Mouse (Mus musculus) ES-Bruce4 (cell line): ENCODE measurements around the gene Kti12. TPM values are rescaled to one million over a fixed set of nuclear protein-coding genes. Genes with fewer than 3 reads are reported as not detected.

Experiments
- H3K27ac ChIP-seq: 2 replicates; pipeline ENCODE4 v1.5.1; 2012; ENCODE audit warnings: low read length, inconsistent platforms; ENCODE audit not compliant: insufficient read depth
- H3K27me3 ChIP-seq: 2 replicates; pipeline ENCODE4 v1.6.1; 2012; ENCODE audit warnings: mild to moderate bottlenecking, low read length, inconsistent platforms; ENCODE audit not compliant: control insufficient read depth, poor library complexity, insufficient read depth, severe bottlenecking
- H3K36me3 ChIP-seq: 2 replicates; pipeline ENCODE4 v1.6.1; 2012; ENCODE audit warnings: inconsistent platforms, mild to moderate bottlenecking, low read length, moderate library complexity; ENCODE audit not compliant: control insufficient read depth, poor library complexity, insufficient read depth, severe bottlenecking
- H3K4me1 ChIP-seq: one replicate; pipeline ENCODE4 v1.8.1; 2011; ENCODE audit warnings: low read length; ENCODE audit not compliant: control insufficient read depth, insufficient read depth
- H3K4me3 ChIP-seq: 2 replicates; pipeline ENCODE4 v1.5.1; 2011; ENCODE audit warnings: low read depth, mild to moderate bottlenecking, low read length
- H3K9ac ChIP-seq: 2 replicates; pipeline ENCODE4 v1.6.1; 2012; ENCODE audit warnings: low read depth, mild to moderate bottlenecking, inconsistent platforms; ENCODE audit not compliant: poor library complexity, severe bottlenecking
- H3K9me3 ChIP-seq: replicated peaks from 2 replicates; pipeline ENCODE4 v1.6.1; 2012; ENCODE audit warnings: mild to moderate bottlenecking, low read length, inconsistent platforms; ENCODE audit not compliant: control insufficient read depth, poor library complexity, insufficient read depth, severe bottlenecking
- CTCF ChIP-seq: IDR thresholded peaks from one replicate; pipeline ENCODE4 v1.8.1; 2011; ENCODE audit warnings: low read depth, low read length
- EP300 ChIP-seq: IDR thresholded peaks from 2 replicates; pipeline ENCODE4 v1.6.1; 2011; ENCODE audit warnings: low read depth, low read length; ENCODE audit not compliant: insufficient read depth
- POLR2A ChIP-seq: IDR thresholded peaks from one replicate; pipeline ENCODE4 v1.8.1; 2011; ENCODE audit warnings: low read length; ENCODE audit not compliant: insufficient read depth
- polyA plus RNA-seq: library from polyadenylated mRNA; stranded (reverse); fragments of >200 nt; gene quantifications from 2 replicates; pipeline ENCODE4 v1.2.4, GENCODE M21; 2011; ENCODE audit warnings: low read depth; ENCODE audit not compliant: missing spikeins, insufficient read depth, insufficient read length

Kti12 gene
- polyA plus RNA-seq, 1 experiment, result 20.7 TPM

DNA sequence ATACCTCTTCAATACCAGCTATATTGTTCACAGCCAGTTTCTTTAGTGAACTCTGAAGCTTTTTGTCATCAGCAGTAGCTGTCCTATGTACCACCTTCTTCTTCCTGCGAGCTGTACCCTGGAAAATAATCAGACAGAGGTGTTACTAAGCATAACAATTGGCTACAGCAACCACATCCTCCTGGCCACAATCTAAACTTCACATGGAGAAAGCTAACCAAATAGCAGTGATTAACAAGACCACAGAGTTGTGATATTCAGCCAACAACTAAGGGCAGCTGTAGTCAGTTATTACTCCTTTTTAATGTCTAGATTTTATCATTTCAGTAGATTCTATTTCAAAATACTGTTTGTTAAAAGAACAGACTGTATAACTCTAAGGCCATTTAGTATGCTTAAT is 21.5 kb upstream of the Kti12 start:
- no peak overlapping the region for H3K4me3 ChIP-seq
- no peaks in the 10 kb centered on the region for H3K4me1 ChIP-seq
- H3K27ac ChIP-seq, result no peak overlapping the region
- peaks cover 50% of the 10 kb centered on the region for H3K36me3 ChIP-seq
- no peaks in the 10 kb centered on the region for H3K27me3 ChIP-seq
- H3K9me3 ChIP-seq, result no peaks in the 10 kb centered on the region
- TF ChIP-seq EP300 (no peak), POLR2A (no peak), CTCF (no peak)
- H3K9ac ChIP-seq, result no peak overlapping the region

DNA sequence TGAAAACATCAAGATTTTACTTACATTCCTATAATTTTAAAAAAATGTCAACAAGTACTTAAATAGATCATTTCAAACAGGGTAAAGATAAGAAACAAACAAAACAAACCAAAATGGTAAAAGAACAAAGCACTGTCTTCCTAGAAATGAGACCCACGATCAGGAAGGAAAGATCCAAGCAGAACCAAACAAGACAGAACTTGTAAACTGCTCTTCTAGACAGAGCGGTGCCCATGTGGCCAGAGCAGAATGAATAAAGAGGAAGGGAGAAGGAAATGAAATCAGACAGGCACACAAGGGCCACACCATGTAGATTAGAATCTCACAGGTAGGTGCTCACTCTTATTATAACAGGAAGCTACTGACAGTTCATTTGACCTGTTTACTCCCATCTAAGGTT is 20.9 kb upstream of the Kti12 start:
- Histone ChIP-seq H3K27me3 (no peaks in the 10 kb centered on the region), H3K9me3 (no peaks in the 10 kb centered on the region), H3K4me1 (no peaks in the 10 kb centered on the region), H3K9ac (no peak overlapping the region), H3K4me3 (no peak overlapping the region), H3K36me3 (peaks cover 49% of the 10 kb centered on the region), H3K27ac (no peak overlapping the region)
- no peak for TF ChIP-seq CTCF
- no peak for TF ChIP-seq EP300
- TF ChIP-seq POLR2A, result no peak

DNA sequence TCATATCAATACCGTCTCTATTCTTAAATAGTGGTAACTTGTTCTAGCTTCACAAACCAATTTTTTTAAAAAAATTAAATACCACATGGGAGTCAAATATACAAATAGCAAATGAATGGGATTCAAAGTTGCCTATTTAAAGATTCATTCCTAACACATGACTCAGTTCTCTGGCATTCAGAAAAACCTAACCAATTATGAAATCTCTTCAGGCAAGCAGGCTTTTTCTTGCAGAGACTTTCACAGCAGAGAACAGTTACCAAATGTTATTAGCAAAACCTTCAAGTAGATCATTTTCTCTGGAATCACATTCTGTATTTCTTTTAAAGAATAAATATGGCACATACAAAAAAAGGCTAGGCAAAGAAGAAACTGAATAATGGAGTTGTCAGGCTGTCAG is 16.9 kb upstream of the Kti12 start:
- H3K36me3 ChIP-seq, result peaks cover 25% of the 10 kb centered on the region
- H3K27ac ChIP-seq, result no peak overlapping the region
- no peaks in the 10 kb centered on the region for H3K9me3 ChIP-seq
- no peaks in the 10 kb centered on the region for H3K27me3 ChIP-seq
- no peak overlapping the region for H3K9ac ChIP-seq
- TF ChIP-seq POLR2A (no peak), EP300 (no peak), CTCF (no peak)
- H3K4me3 ChIP-seq, result no peak overlapping the region
- H3K4me1 ChIP-seq, result no peaks in the 10 kb centered on the region

DNA sequence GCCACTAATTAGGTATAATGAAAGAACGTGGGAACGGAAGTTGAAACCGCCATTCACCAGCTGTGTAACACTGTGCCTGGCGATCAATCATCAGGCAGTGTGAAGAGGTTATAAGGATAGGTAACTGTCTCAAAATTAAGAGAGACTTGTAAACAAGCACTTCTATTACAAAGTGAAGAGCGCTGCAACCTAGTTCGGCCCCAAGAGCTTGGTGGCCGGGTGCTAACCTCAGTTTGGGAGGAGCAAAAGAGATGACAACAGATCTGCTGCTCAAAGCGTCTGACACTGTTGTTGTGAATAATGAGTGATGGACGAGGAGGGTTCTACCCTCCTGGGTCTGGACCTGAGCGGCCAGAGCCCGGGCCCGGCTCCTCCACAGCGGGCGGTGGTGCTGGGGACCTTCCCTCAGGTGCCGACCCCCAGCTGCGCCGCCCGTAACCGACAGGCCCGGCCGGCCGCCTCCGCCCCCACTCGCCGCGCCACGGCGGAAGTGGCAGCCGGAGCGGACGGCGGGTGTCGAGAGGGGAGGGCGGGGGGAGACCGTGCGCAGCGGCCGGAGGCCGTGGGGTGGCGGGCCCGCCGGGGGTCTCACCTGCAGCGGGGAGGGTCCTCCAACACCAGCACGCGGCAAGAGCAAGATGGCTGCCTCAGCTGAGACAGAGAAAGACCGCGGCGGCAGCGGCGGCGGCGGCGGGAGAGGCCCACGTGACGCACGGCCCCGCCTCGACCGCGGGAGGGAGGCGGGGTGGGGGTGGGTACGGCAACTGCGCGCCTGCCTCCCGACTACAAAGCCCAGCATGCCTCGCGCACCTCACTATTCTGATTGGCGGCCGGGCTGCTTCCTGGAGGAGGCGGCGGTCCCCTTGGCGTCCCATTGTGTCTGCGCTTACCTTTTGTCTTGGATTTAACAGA is 14.4 kb upstream of the Kti12 start, which contains the start of gene Btf3l4:
Btf3l4 (minus strand) TSS at position 699 of the 912 bp plus-strand sequence.
- no peak for TF ChIP-seq EP300
- TF ChIP-seq CTCF, result no peak
- no peak for TF ChIP-seq POLR2A
- H3K27me3 ChIP-seq, result no peaks in the 10 kb centered on the region
- peak within 1 kb of the TSS; percentile 95 for H3K9ac ChIP-seq
- H3K9me3 ChIP-seq, result no peaks in the 10 kb centered on the region
- peaks cover 10% of the 10 kb centered on the region for H3K36me3 ChIP-seq
- no peaks in the 10 kb centered on the region for H3K4me1 ChIP-seq
- H3K27ac ChIP-seq, result peak within 1 kb of the TSS; percentile 97
- peak within 1 kb of the TSS; percentile 97 for H3K4me3 ChIP-seq

DNA sequence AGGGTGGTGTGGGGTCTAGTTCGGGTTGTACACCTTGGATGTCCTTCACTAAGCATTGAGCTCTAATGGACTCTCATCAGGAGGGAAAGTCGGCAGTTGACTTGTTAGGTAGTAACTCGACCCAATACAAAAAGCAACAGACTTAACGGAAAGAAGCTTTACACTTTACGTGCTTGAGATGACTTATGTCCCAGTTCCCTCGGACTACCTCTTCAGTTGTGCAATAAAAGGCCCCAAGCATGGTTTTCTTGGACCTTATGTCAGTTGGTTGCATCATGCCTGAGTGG is 13.8 kb upstream of the Kti12 start:
- Histone ChIP-seq H3K9me3 (no peaks in the 10 kb centered on the region), H3K4me1 (no peaks in the 10 kb centered on the region)
- TF ChIP-seq EP300, result no peak
- TF ChIP-seq POLR2A, result peak; percentile 40
- no peak for TF ChIP-seq CTCF

DNA sequence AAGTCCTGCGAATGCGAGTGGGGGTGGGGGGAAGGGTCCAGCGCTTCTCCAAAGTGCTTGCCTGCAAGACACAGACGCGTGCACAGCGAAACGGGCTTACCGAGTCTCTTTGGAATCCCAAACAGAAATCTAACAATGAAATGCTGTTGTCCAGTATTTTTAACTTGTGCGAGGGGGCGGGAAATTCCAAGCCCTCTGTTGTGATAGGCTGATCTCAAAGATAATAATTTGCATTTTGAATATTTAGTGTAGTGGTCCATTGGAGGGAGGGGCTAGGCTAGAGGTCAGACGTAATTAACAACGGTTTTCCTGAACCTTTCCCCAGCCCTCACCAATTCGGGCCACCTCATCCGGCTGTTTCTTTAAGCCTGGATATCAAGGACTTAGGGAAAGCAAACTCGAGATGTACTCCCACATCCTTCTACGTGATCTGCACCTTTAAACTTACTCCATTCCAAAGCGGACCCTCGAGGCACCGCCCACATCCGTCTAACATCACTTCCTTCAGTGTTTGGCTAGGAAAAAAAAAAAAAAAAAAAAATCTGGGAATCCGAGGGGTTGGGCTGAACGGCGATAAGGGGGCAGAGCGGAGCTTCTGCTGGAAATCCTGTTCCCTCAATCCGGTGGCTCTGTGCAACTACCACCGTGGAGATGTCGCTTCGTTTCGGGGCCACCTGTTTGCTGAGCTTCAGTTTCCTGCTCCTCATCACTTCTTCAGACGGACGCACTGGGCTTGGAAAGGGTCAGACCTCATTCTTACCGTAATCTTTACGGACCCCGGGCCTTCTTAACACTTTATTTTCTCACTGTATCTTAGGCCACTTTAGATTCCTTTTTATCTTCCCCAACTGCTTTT is 13.2 kb upstream of the Kti12 start, which contains the start of gene Txndc12:
Txndc12 (plus strand) TSS at position 487 of the 856 bp plus-strand sequence.
- peak; percentile 38 for TF ChIP-seq POLR2A
- no peak for TF ChIP-seq CTCF
- Histone ChIP-seq H3K9me3 (no peaks in the 10 kb centered on the region), H3K36me3 (peaks cover 7% of the 10 kb centered on the region; the same call in 1 of the 2 replicates), H3K4me1 (no peaks in the 10 kb centered on the region), H3K4me3 (peak within 1 kb of the TSS; percentile 97), H3K27ac (peak within 1 kb of the TSS; percentile 97), H3K27me3 (no peaks in the 10 kb centered on the region), H3K9ac (peak within 1 kb of the TSS; percentile 95)

More for the DNA sequence above, 13.8 kb upstream of the Kti12 start:
- peaks cover 10% of the 10 kb centered on the region for H3K36me3 ChIP-seq
- H3K27ac ChIP-seq, result peak overlapping the region; percentile 97
- peak overlapping the region; percentile 95 for H3K9ac ChIP-seq
- peak overlapping the region; percentile 97 for H3K4me3 ChIP-seq
- no peaks in the 10 kb centered on the region for H3K27me3 ChIP-seq
